Mouse (Mus musculus): ENCODE data around the gene Acot8.

DNA sequence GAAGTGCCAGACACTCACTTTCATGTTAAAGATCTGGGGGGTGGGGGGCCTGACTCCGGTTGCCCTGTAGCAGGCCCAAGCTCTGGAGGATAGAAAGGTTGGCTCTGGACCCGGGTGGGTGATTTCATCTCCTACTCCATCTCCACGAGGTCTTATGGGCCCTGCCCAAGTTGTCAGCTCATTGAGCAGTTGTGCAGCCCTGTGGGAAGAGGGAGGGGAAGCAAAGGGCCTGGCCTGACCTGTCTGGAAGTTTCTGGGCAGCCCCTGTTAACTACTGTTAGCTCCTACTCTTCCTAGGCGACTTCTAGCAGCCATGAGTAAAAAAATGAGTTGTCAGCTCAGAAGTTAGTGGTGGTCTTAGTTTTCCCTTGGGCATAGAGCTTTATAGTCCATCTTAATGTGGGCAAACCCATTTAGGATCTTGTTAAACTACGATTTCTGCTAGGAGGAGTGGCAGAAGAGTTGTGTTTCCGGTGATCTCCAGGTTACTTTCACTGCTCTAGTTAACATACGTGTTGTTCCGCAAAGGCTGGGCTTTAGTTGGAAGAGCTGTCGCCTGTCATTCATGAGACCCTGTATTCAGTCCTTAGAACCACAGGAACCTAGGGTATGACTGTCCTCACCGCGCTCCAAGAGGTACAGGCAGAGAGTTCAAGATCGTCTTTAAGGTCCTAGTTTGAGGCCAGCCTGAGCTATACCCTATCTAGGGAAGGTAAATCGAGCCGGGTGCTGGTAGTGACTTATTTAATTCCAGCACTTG is 31.3 kb downstream of the Acot8 start:
- no peak for TF ChIP-seq CTCF (IDR thresholded peaks at IDR 0.05; ENCODE audit: low read depth)
- TF ChIP-seq EP300 (optimal IDR thresholded peaks at IDR 0.05), result no peak
